In the genomic region with DNA sequence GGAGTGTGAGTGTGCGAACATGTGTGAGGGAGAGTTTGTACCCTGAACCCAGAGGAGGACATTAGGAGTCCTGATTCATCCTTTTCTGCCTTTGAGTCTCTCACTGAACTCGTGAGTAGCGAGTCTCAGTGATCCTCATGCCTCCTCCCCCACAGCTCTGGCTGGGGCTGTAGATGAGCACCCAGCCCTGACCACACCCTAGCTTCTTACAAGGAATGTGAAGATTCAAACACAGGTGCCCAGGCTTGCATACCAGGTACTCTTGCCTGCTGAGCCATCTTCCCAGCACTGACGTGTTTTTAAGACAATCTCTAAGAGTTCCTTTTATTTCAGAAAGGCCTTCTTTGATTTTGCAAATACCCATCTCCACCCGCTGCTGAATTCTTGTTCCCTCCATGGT, we compare ENCODE assay signal across 24 mouse cellular contexts. TPM values are rescaled to one million over a fixed set of nuclear protein-coding genes. Genes with fewer than 3 reads are reported as not detected.
"Had no signal": no experiment of that assay in that cellular context is flagged by ENCODE, and none has a peak within 500 bp of the region (broad histone marks: within the 10 kb centered on the region; RNA-seq: fewer than 3 reads in every experiment).

No protein-coding gene starts in this region.

- ATAC-seq: liver, postnatal 0 days; lung, postnatal 0 days; midbrain, embryonic 13.5 days; midbrain, embryonic 15.5 days had no signal

- DNase-seq: liver, postnatal 0 days; lung, adult 2 months; lung, postnatal 14 days; lung, postnatal 36 days; right cerebral cortex, postnatal 14 days; thymus, adult 2 months; thymus, postnatal 25 days; thymus, postnatal 4 days had no signal

- H3K27ac ChIP-seq: lung, embryonic 15.5 days; macrophage; midbrain, embryonic 15.5 days; stomach, embryonic 15.5 days; stomach, postnatal 0 days had no signal

- H3K9me3 ChIP-seq: lung, embryonic 15.5 days; midbrain, embryonic 13.5 days; midbrain, embryonic 15.5 days; stomach, embryonic 15.5 days had no signal

- H3K27me3 ChIP-seq: lung, embryonic 15.5 days; midbrain, embryonic 13.5 days; midbrain, embryonic 15.5 days; stomach, embryonic 15.5 days had no signal

- H3K36me3 ChIP-seq: lung, embryonic 15.5 days; midbrain, embryonic 13.5 days; midbrain, embryonic 15.5 days; stomach, embryonic 15.5 days had no signal

- H3K4me2 ChIP-seq: lung, embryonic 15.5 days; midbrain, embryonic 11.5 days; midbrain, embryonic 13.5 days; midbrain, embryonic 15.5 days; stomach, embryonic 15.5 days had no signal

- H3K4me3 ChIP-seq: lung, embryonic 15.5 days; megakaryocyte, embryonic 14.5 days; midbrain, embryonic 13.5 days; midbrain, embryonic 15.5 days; stomach, embryonic 15.5 days had no signal

- H3K9ac ChIP-seq: liver, postnatal 0 days; lung, embryonic 15.5 days; midbrain, embryonic 13.5 days; midbrain, embryonic 15.5 days; stomach, embryonic 15.5 days had no signal

- H3K4me1 ChIP-seq: lung, embryonic 15.5 days; megakaryocyte, embryonic 14.5 days; midbrain, embryonic 15.5 days; stomach, embryonic 15.5 days had no signal

RNA-seq across cellular contexts. Expression of gene Aym1, which starts 22.3 kb away (rescaled TPM):
- total RNA-seq: megakaryocyte progenitor cell, adult 5-6 weeks; midbrain, postnatal 0 days; monocyte, adult 5-6 weeks; neutrophil, adult 5-6 weeks had no signal
- polyA plus RNA-seq: liver, postnatal 0 days; lung, adult 2 months; lung, embryonic 15.5 days; lung, postnatal 0 days; macrophage; midbrain, embryonic 11.5 days; midbrain, embryonic 13.5 days; midbrain, embryonic 15.5 days; midbrain, postnatal 0 days; neural tube, embryonic 11.5 days; spleen, adult 2 months; stomach, embryonic 15.5 days; stomach, postnatal 0 days; thymus, adult 2 months; urinary bladder, adult 2 months had no signal
